Mouse (Mus musculus) CH12.LX (cell line): Measurements from ENCODE around the gene Samd4. TPM values are rescaled to one million over a fixed set of nuclear protein-coding genes. Genes with fewer than 3 reads are reported as not detected.

ENCODE experiments used
- DNase-seq: peaks from one replicate; pipeline ENCODE4 v3.0.0-alpha.2; 2013; ENCODE audit errors: extremely low read depth
- H3K27ac ChIP-seq: 2 replicates; pipeline ENCODE4 v1.5.1; 2012; ENCODE audit warnings: low read depth, mild to moderate bottlenecking, control low read depth, moderate library complexity; ENCODE audit not compliant: insufficient read depth
- H3K27me3 ChIP-seq: replicated peaks from 2 replicates; pipeline ENCODE3; 2012; ENCODE audit warnings: inconsistent platforms
- H3K36me3 ChIP-seq, 2 experiments: replicated peaks in 1 of 2; 2 replicates each; pipeline versions ENCODE3 to v1.6.1; 2012; ENCODE audit warnings: inconsistent platforms in 1 of 2, low read length in 1 of 2, mild to moderate bottlenecking in 1 of 2, mixed read lengths in 1 of 2, moderate library complexity in 1 of 2; ENCODE audit not compliant: control insufficient read depth in 1 of 2, insufficient read depth in 1 of 2
- H3K4me1 ChIP-seq, 2 experiments: 2 replicates each; pipeline ENCODE4 v1.6.1; 2012; ENCODE audit warnings: inconsistent platforms in 1 of 2, moderate library complexity in 1 of 2; ENCODE audit not compliant: insufficient read depth in 2 of 2, control insufficient read depth in 1 of 2
- H3K4me2 ChIP-seq: 2 replicates; pipeline ENCODE4 v1.6.1; 2012; ENCODE audit warnings: low read depth, mild to moderate bottlenecking, control low read depth; ENCODE audit not compliant: poor library complexity, insufficient read depth, severe bottlenecking
- H3K4me3 ChIP-seq, 3 experiments: fragments of 150-350 bp in 1 of 3; sonication (generic) in 1 of 3; replicated peaks in 1 of 3; 2 replicates each; pipeline versions ENCODE3 to v1.5.1; 2011 to 2012; ENCODE audit warnings: low read depth in 2 of 3, low read length in 2 of 3, mild to moderate bottlenecking in 2 of 3, moderate library complexity in 2 of 3, control low read depth in 1 of 3, improper control_type of control experiment in 1 of 3, inconsistent platforms in 1 of 3, mixed read lengths in 1 of 3; ENCODE audit not compliant: poor library complexity in 1 of 3
- H3K79me2 ChIP-seq: replicated peaks from 2 replicates; pipeline ENCODE4 v1.6.1; 2012; ENCODE audit warnings: mild to moderate bottlenecking, moderate library complexity; ENCODE audit not compliant: control insufficient read depth, poor library complexity, insufficient read depth, severe bottlenecking; ENCODE audit errors: extremely low read depth
- H3K9ac ChIP-seq: 2 replicates; pipeline ENCODE4 v1.6.1; 2012; ENCODE audit warnings: low read depth, mild to moderate bottlenecking, control low read depth, moderate library complexity; ENCODE audit not compliant: insufficient read depth
- H3K9me3 ChIP-seq: replicated peaks from 2 replicates; pipeline ENCODE3; 2012; ENCODE audit warnings: low read length, inconsistent platforms, mixed read lengths
- BHLHE40 ChIP-seq: IDR thresholded peaks from 2 replicates; pipeline ENCODE4 v1.6.1; 2011; ENCODE audit warnings: mild to moderate bottlenecking, low read depth, low read length, improper control_type of control experiment
- CHD2 ChIP-seq: IDR thresholded peaks from 2 replicates; pipeline ENCODE4 v1.6.1; 2011; ENCODE audit warnings: low read length, improper control_type of control experiment
- CTCF ChIP-seq, 2 experiments: IDR thresholded peaks in 1 of 2; conservative IDR thresholded peaks in 1 of 2; 2 replicates each; pipeline ENCODE4 v1.5.1; 2011 to 2012; ENCODE audit warnings: low read depth in 2 of 2, low read length in 2 of 2, improper control_type of control experiment in 1 of 2, inconsistent platforms in 1 of 2, mild to moderate bottlenecking in 1 of 2, moderate library complexity in 1 of 2
- ETS1 ChIP-seq: conservative IDR thresholded peaks from 2 replicates; pipeline ENCODE4 v1.6.1; 2012; ENCODE audit warnings: low read depth, mild to moderate bottlenecking, inconsistent platforms, low read length, improper control_type of control experiment, moderate library complexity
- GABPA ChIP-seq: IDR thresholded peaks from 2 replicates; pipeline ENCODE4 v1.6.1; 2012; ENCODE audit warnings: low read depth, low read length, improper control_type of control experiment, inconsistent platforms; ENCODE audit not compliant: insufficient replicate concordance
- HCFC1 ChIP-seq: IDR thresholded peaks from 2 replicates; pipeline ENCODE4 v1.6.1; 2012; ENCODE audit warnings: low read depth, mild to moderate bottlenecking, inconsistent platforms, low read length, improper control_type of control experiment
- IRF4 ChIP-seq: IDR thresholded peaks from 2 replicates; pipeline ENCODE4 v1.6.1; 2014; ENCODE audit warnings: low read depth, mild to moderate bottlenecking, inconsistent platforms, low read length, improper control_type of control experiment
- JUN ChIP-seq: IDR thresholded peaks from 2 replicates; pipeline ENCODE4 v1.6.1; 2011; ENCODE audit warnings: low read depth, mild to moderate bottlenecking, low read length, improper control_type of control experiment, moderate library complexity; ENCODE audit not compliant: insufficient read depth
- KAT2A ChIP-seq: IDR thresholded peaks from 2 replicates; pipeline ENCODE4 v1.6.1; 2012; ENCODE audit warnings: low read length, improper control_type of control experiment, inconsistent platforms; ENCODE audit not compliant: insufficient replicate concordance
- MAX ChIP-seq: IDR thresholded peaks from 2 replicates; pipeline ENCODE4 v1.6.1; 2011; ENCODE audit warnings: low read length, improper control_type of control experiment
- MAZ ChIP-seq: IDR thresholded peaks from 2 replicates; pipeline ENCODE4 v1.6.1; 2012; ENCODE audit warnings: low read depth, mild to moderate bottlenecking, inconsistent platforms, low read length, improper control_type of control experiment, moderate library complexity
- MXI1 ChIP-seq: IDR thresholded peaks from 2 replicates; pipeline ENCODE4 v1.6.1; 2011; ENCODE audit warnings: mild to moderate bottlenecking, low read depth, low read length, improper control_type of control experiment
- MYC ChIP-seq: IDR thresholded peaks from 2 replicates; pipeline ENCODE4 v1.6.1; 2011; ENCODE audit warnings: low read depth, mild to moderate bottlenecking, improper control_type of control experiment, low read length
- NRF1 ChIP-seq: IDR thresholded peaks from 2 replicates; pipeline ENCODE4 v1.6.1; 2014; ENCODE audit warnings: low read depth, mild to moderate bottlenecking, inconsistent platforms, low read length, improper control_type of control experiment, moderate library complexity
- POLR2AphosphoS2 ChIP-seq: IDR thresholded peaks from 2 replicates; pipeline ENCODE4 v1.6.1; 2011; ENCODE audit warnings: low read depth, low read length, improper control_type of control experiment
- TBP ChIP-seq: conservative IDR thresholded peaks from 2 replicates; pipeline ENCODE4 v1.6.1; 2011; ENCODE audit warnings: low read depth, low read length, improper control_type of control experiment
- TCF12 ChIP-seq: IDR thresholded peaks from 2 replicates; pipeline ENCODE4 v1.6.1; 2014; ENCODE audit warnings: low read depth, mild to moderate bottlenecking, inconsistent platforms, low read length, improper control_type of control experiment
- UBTF ChIP-seq: IDR thresholded peaks from 2 replicates; pipeline ENCODE4 v1.6.1; 2012; ENCODE audit warnings: low read depth, mild to moderate bottlenecking, inconsistent platforms, low read length, improper control_type of control experiment, moderate library complexity
- USF1 ChIP-seq: IDR thresholded peaks from 2 replicates; pipeline ENCODE4 v1.6.1; 2014; ENCODE audit warnings: low read depth, mild to moderate bottlenecking, inconsistent platforms, low read length, improper control_type of control experiment
- USF2 ChIP-seq: conservative IDR thresholded peaks from 2 replicates; pipeline ENCODE4 v1.6.1; 2011; ENCODE audit warnings: low read depth, low read length, improper control_type of control experiment
- ZNF384 ChIP-seq: IDR thresholded peaks from 2 replicates; pipeline ENCODE4 v1.6.1; 2012; ENCODE audit warnings: low read depth, low read length, improper control_type of control experiment, inconsistent platforms
- dilution Hi-C: fragments of 300-500 bp; cut with MboI; formaldehyde crosslinking; loops from 2 replicates; pipeline ENCODE4 v1.14.3; 2020; ENCODE audit warnings: low sequenced_read_pairs; ENCODE audit not compliant: extremely low pct_unique_long_range_greater_than_20kb, extremely low pct_ligation_motif_present
- in situ Hi-C: fragments of 300-500 bp; cut with MboI; formaldehyde crosslinking; loops from 3 replicates; pipeline ENCODE4 v1.14.3; 2019; ENCODE audit warnings: low sequenced_read_pairs, low pct_ligation_motif_present, low pct_unique_long_range_greater_than_20kb, mixed read lengths
- polyA plus RNA-seq: library from polyadenylated mRNA; unstranded; fragments of >175 nt; gene quantifications from 2 replicates; pipeline ENCODE4 v1.2.1, GENCODE M21; 2012; ENCODE audit warnings: low read depth; ENCODE audit not compliant: insufficient read length
- total RNA-seq, 2 experiments: library from RNA; depleted of rRNA; stranded (reverse); fragments of 300-350 nt in 1 of 2; fragments of >200 nt in 1 of 2; gene quantifications; 2 replicates each; pipeline ENCODE4 v1.2.3; 2012 to 2014

The Samd4 gene
- total and polyA plus RNA-seq, 3 experiments: 0.64 to 4.6 (median 1.5) TPM

DNA sequence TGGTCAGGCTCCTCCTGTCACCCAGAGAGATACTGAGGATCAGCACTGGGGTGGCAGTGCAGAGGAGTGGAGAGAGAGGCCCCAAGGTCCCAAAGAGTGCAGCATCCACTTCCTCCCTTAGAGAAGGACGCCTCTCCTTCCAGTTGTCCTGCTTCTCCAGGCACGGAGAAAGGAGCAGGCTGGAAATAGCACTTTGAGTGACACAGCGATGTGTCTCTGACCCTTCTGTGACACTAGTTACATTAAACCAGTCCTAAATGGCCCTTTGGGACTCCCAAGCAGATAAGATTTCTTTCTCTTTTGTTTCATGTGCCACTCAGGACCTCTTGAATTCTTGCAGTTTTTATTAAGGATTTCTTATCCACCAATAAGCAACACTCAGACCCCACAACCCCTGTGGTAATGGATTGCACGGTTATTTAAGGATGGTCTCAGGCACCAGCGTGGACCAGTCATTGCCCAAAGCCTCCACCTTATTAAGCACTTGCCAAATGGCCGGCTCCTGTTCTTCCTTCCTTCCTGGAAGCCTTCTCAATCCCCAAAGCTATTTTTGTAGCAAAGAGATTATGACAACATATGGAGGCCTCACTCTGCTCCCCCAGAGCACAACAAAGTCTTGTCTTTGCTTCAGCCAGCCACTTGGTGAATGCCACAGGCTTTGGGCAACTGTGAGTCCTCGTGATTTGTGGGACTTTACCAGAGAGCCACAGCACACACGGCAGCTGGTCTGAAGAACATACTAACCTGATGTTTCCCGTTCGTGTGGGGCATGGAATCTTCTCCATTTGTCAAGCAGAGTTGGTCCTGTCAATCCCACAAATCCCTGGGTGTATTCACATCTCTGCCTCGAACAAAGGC is 68.1 kb downstream of the Samd4 start:
- no peaks in the 10 kb centered on the region for H3K79me2 ChIP-seq
- no peaks in the 10 kb centered on the region for H3K36me3 ChIP-seq
- H3K4me1 ChIP-seq: peaks cover 7 to 39% of the 10 kb centered on the region in 2 experiments
- no peaks in the 10 kb centered on the region for H3K27me3 ChIP-seq
- no peak overlapping the region for H3K27ac ChIP-seq
- H3K9ac ChIP-seq: no peak overlapping the region
- TF ChIP-seq JUN: no peak
- TF ChIP-seq UBTF: no peak
- no peak for TF ChIP-seq ETS1
- no peak for TF ChIP-seq BHLHE40
- no peak for TF ChIP-seq IRF4
- TF ChIP-seq TCF12: no peak
- TF ChIP-seq MXI1: no peak
- TF ChIP-seq USF2: no peak
- no peak for TF ChIP-seq NRF1
- TF ChIP-seq MYC: no peak
- no peak for TF ChIP-seq KAT2A
- TF ChIP-seq MAX: no peak
- no peak for TF ChIP-seq CTCF (conservative IDR thresholded peaks at IDR 0.05 in 1 of 2, IDR thresholded peaks at IDR 0.05 in 1 of 2; ENCODE audit: low read depth in 2 of 2, low read length in 2 of 2)
- TF ChIP-seq USF1: no peak
- no peak for TF ChIP-seq CHD2
- no peak for TF ChIP-seq MAZ
- no peak for TF ChIP-seq GABPA
- no peak for TF ChIP-seq TBP
- dilution Hi-C loops (no loop called here), in situ Hi-C loops (no loop called here)
- DNase-seq: no peak
- H3K4me3 ChIP-seq: no peak overlapping the region
- no peak overlapping the region for H3K4me2 ChIP-seq
- H3K9me3 ChIP-seq: peaks cover 3% of the 10 kb centered on the region

DNA sequence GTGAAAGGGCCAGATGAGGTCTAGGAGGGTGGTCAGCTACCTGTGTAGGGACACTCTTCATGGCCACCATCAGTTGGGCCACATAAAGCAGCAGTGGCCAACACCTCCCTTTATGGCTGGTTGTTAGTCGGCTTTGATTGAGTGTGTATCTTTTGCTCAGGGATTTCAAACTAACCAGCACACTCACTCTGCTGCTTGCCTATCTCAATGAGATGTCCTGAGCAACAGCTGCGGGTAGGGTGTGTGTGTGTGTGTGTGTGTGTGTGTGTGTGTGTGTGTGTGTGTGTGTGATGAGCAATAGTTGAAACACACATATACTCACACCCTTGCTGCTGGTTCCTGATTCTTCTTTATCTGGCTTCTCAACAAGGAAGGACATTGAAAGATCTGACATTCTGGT is 69.6 kb downstream of the Samd4 start:
- dilution Hi-C loops: no loop called here
- in situ Hi-C loops: no loop called here
- peaks cover 7 to 46% of the 10 kb centered on the region in 2 experiments for H3K4me1 ChIP-seq

More for the DNA sequence above, 69.6 kb downstream of the Samd4 start:
- H3K4me2 ChIP-seq: no peak overlapping the region
- no peak overlapping the region for H3K4me3 ChIP-seq
- H3K36me3 ChIP-seq: peaks cover 0 to 1% of the 10 kb centered on the region in 2 experiments
- H3K9ac ChIP-seq: no peak overlapping the region
- TF ChIP-seq TBP (no peak), USF2 (no peak), USF1 (no peak), ZNF384 (no peak), CHD2 (no peak), UBTF (no peak), POLR2AphosphoS2 (no peak), HCFC1 (no peak), KAT2A (no peak)
- peaks cover under 1% of the 10 kb centered on the region for H3K9me3 ChIP-seq
- no peak for DNase-seq
- H3K27me3 ChIP-seq: no peaks in the 10 kb centered on the region
- no peak overlapping the region for H3K27ac ChIP-seq
- H3K79me2 ChIP-seq: no peaks in the 10 kb centered on the region
